Mouse (Mus musculus): Measurements from ENCODE around the gene Ppp1cc. TPM values are rescaled to one million over a fixed set of nuclear protein-coding genes. Genes with fewer than 3 reads are reported as not detected.

Gene Ppp1cc
- polyA plus RNA-seq, 1 experiment, result 458 TPM

GRCm38 (mm10) chr5:122158557-122159515, 758 bp downstream of the Ppp1cc start:
- H3K27me3 ChIP-seq (ENCODE audit: control insufficient read depth, insufficient read depth, low read length, poor library complexity, severe bottlenecking), result no peaks in the 10 kb centered on the region
- no peak for TF ChIP-seq CTCF (IDR thresholded peaks at IDR 0.05; ENCODE audit: low read depth, low read length)
- no peak for TF ChIP-seq POLR2A (IDR thresholded peaks at IDR 0.05; ENCODE audit: insufficient read depth, low read length)
- TF ChIP-seq EP300 (IDR thresholded peaks at IDR 0.05; ENCODE audit: insufficient read depth, low read depth, low read length), result no peak
- peak overlapping the region; percentile 92 for H3K4me3 ChIP-seq (ENCODE audit: low read depth, low read length)
- H3K36me3 ChIP-seq (ENCODE audit: control insufficient read depth, insufficient read depth, low read length, poor library complexity, severe bottlenecking), result peaks cover 37% of the 10 kb centered on the region
- no peaks in the 10 kb centered on the region for H3K9me3 ChIP-seq (replicated peaks; ENCODE audit: control insufficient read depth, insufficient read depth, low read length, poor library complexity, severe bottlenecking)
- peak overlapping the region; percentile 95 for H3K9ac ChIP-seq (ENCODE audit: low read depth, poor library complexity, severe bottlenecking)
- H3K27ac ChIP-seq (ENCODE audit: insufficient read depth, low read length), result no peak overlapping the region
- H3K4me1 ChIP-seq (ENCODE audit: control insufficient read depth, insufficient read depth, low read length), result peaks cover 13% of the 10 kb centered on the region

GRCm38 (mm10) chr5:122163194-122163593, 5.1 kb downstream of the Ppp1cc start:
- H3K9me3 ChIP-seq (replicated peaks; ENCODE audit: control insufficient read depth, insufficient read depth, low read length, poor library complexity, severe bottlenecking), result no peaks in the 10 kb centered on the region
- no peak overlapping the region for H3K4me3 ChIP-seq (ENCODE audit: low read depth, low read length)
- H3K4me1 ChIP-seq (ENCODE audit: control insufficient read depth, insufficient read depth, low read length), result peaks cover 7% of the 10 kb centered on the region
- H3K9ac ChIP-seq (ENCODE audit: low read depth, poor library complexity, severe bottlenecking), result no peak overlapping the region
- H3K36me3 ChIP-seq (ENCODE audit: control insufficient read depth, insufficient read depth, low read length, poor library complexity, severe bottlenecking), result peaks cover 76% of the 10 kb centered on the region
- no peak for TF ChIP-seq EP300 (IDR thresholded peaks at IDR 0.05; ENCODE audit: insufficient read depth, low read depth, low read length)
- TF ChIP-seq POLR2A (IDR thresholded peaks at IDR 0.05; ENCODE audit: insufficient read depth, low read length), result no peak
- no peak for TF ChIP-seq CTCF (IDR thresholded peaks at IDR 0.05; ENCODE audit: low read depth, low read length)
- H3K27ac ChIP-seq (ENCODE audit: insufficient read depth, low read length), result no peak overlapping the region
- no peaks in the 10 kb centered on the region for H3K27me3 ChIP-seq (ENCODE audit: control insufficient read depth, insufficient read depth, low read length, poor library complexity, severe bottlenecking)

GRCm38 (mm10) chr5:122164011-122164410, 5.9 kb downstream of the Ppp1cc start:
- Histone ChIP-seq H3K4me3 (ENCODE audit: low read depth, low read length) (no peak overlapping the region), H3K27ac (ENCODE audit: insufficient read depth, low read length) (no peak overlapping the region), H3K27me3 (ENCODE audit: control insufficient read depth, insufficient read depth, low read length, poor library complexity, severe bottlenecking) (no peaks in the 10 kb centered on the region), H3K4me1 (ENCODE audit: control insufficient read depth, insufficient read depth, low read length) (peaks cover 7% of the 10 kb centered on the region), H3K36me3 (ENCODE audit: control insufficient read depth, insufficient read depth, low read length, poor library complexity, severe bottlenecking) (peaks cover 83% of the 10 kb centered on the region), H3K9me3 (replicated peaks; ENCODE audit: control insufficient read depth, insufficient read depth, low read length, poor library complexity, severe bottlenecking) (no peaks in the 10 kb centered on the region), H3K9ac (ENCODE audit: low read depth, poor library complexity, severe bottlenecking) (no peak overlapping the region)
- TF ChIP-seq EP300 (IDR thresholded peaks at IDR 0.05; ENCODE audit: insufficient read depth, low read depth, low read length) (no peak), POLR2A (IDR thresholded peaks at IDR 0.05; ENCODE audit: insufficient read depth, low read length) (no peak), CTCF (IDR thresholded peaks at IDR 0.05; ENCODE audit: low read depth, low read length) (no peak)

GRCm38 (mm10) chr5:122165233-122165915, 7.3 kb downstream of the Ppp1cc start:
- TF ChIP-seq CTCF (IDR thresholded peaks at IDR 0.05; ENCODE audit: low read depth, low read length) (no peak), POLR2A (IDR thresholded peaks at IDR 0.05; ENCODE audit: insufficient read depth, low read length) (no peak), EP300 (IDR thresholded peaks at IDR 0.05; ENCODE audit: insufficient read depth, low read depth, low read length) (no peak)
- H3K4me3 ChIP-seq (ENCODE audit: low read depth, low read length), result no peak overlapping the region
- no peak overlapping the region for H3K9ac ChIP-seq (ENCODE audit: low read depth, poor library complexity, severe bottlenecking)
- H3K27me3 ChIP-seq (ENCODE audit: control insufficient read depth, insufficient read depth, low read length, poor library complexity, severe bottlenecking), result no peaks in the 10 kb centered on the region
- H3K4me1 ChIP-seq (ENCODE audit: control insufficient read depth, insufficient read depth, low read length), result peaks cover 10% of the 10 kb centered on the region
- no peak overlapping the region for H3K27ac ChIP-seq (ENCODE audit: insufficient read depth, low read length)
- no peaks in the 10 kb centered on the region for H3K9me3 ChIP-seq (replicated peaks; ENCODE audit: control insufficient read depth, insufficient read depth, low read length, poor library complexity, severe bottlenecking)
- H3K36me3 ChIP-seq (ENCODE audit: control insufficient read depth, insufficient read depth, low read length, poor library complexity, severe bottlenecking), result peaks cover 83% of the 10 kb centered on the region

GRCm38 (mm10) chr5:122166636-122167161, 8.6 kb downstream of the Ppp1cc start:
- TF ChIP-seq EP300 (IDR thresholded peaks at IDR 0.05; ENCODE audit: insufficient read depth, low read depth, low read length), result no peak
- TF ChIP-seq CTCF (IDR thresholded peaks at IDR 0.05; ENCODE audit: low read depth, low read length), result no peak
- TF ChIP-seq POLR2A (IDR thresholded peaks at IDR 0.05; ENCODE audit: insufficient read depth, low read length), result no peak
- no peaks in the 10 kb centered on the region for H3K27me3 ChIP-seq (ENCODE audit: control insufficient read depth, insufficient read depth, low read length, poor library complexity, severe bottlenecking)
- H3K36me3 ChIP-seq (ENCODE audit: control insufficient read depth, insufficient read depth, low read length, poor library complexity, severe bottlenecking), result peaks cover 88% of the 10 kb centered on the region
- peaks cover 10% of the 10 kb centered on the region for H3K4me1 ChIP-seq (ENCODE audit: control insufficient read depth, insufficient read depth, low read length)
- no peak overlapping the region for H3K4me3 ChIP-seq (ENCODE audit: low read depth, low read length)
- 0 out of 2 replicates have a peak overlapping the region, but pooled peaks have one; percentile 9 for H3K27ac ChIP-seq (ENCODE audit: insufficient read depth, low read length)
- H3K9me3 ChIP-seq (replicated peaks; ENCODE audit: control insufficient read depth, insufficient read depth, low read length, poor library complexity, severe bottlenecking), result no peaks in the 10 kb centered on the region
- H3K9ac ChIP-seq (ENCODE audit: low read depth, poor library complexity, severe bottlenecking), result no peak overlapping the region
